Mouse (Mus musculus) gastrocnemius, adult 2 months (tissue): ENCODE data around the gene Clp1. TPM values are rescaled to one million over a fixed set of nuclear protein-coding genes. Genes with fewer than 3 reads are reported as not detected.
A peak's percentile ranks its signal among the peaks of the same experiment; 100 is the strongest.

Experiments used
- DNase-seq: peaks from one replicate; pipeline ENCODE4 v3.0.0; 2022
- H3K27ac ChIP-seq: fragments of 200-600 bp; 2 replicates; pipeline ENCODE4 v1.8.1; 2022; ENCODE audit warnings: mild to moderate bottlenecking
- H3K4me3 ChIP-seq: fragments of 200-600 bp; 2 replicates; pipeline ENCODE4 v1.8.1; 2022; ENCODE audit warnings: mild to moderate bottlenecking, moderate library complexity
- CTCF ChIP-seq: fragments of 200-600 bp; IDR thresholded peaks from 2 replicates; pipeline ENCODE4 v1.8.1; 2022; ENCODE audit warnings: antibody characterized with exemption, mild to moderate bottlenecking, moderate library complexity
- intact Hi-C: fragments of 180-260 bp; cut with DNase I; formaldehyde crosslinking; loops from one replicate; pipeline ENCODE4 v1.15.1; 2025
- total RNA-seq, 2 experiments: library from RNA; stranded (reverse); gene quantifications; 2 replicates each; pipeline ENCODE4 v1.2.3; 2021

Gene Clp1
- total RNA-seq, 2 experiments from 2014 or later = 4.2 to 5.2 TPM

DNA sequence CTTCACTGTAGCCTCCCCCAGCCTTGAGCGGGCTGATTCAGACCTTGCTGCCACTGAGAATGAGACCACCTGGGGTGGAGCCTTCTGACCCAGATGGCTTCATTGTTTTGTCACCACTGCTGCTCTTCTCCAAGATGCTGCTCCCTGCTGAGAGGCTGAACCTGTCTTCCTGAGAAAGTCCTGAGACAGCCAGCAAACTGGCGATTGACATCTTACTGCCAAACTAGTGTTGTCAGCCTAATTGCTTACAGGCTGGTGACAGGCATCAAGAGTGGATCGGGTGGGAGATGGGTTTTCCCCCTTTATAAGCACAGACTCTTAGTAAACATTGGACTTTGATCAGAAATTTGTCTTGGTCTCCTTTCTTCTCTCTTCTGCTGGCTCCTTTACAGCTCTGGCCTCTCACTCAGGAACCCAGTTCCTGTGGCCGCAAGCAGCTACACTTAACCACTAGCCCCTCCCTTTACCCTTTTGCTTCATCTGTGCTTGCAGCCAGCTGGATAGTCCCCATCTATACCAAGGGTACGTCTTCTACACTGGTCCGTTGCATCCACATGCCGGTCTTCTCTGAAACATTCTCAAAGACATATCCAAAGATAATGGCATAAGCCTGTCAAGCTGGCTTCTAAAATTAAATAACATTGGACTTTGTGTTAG, 30.0 kb upstream of the Clp1 start:
- DNase-seq = no peak
- intact Hi-C loops = no loop called here
- TF ChIP-seq CTCF = no peak
- no peak overlapping the region for H3K4me3 ChIP-seq
- H3K27ac ChIP-seq = no peak overlapping the region

DNA sequence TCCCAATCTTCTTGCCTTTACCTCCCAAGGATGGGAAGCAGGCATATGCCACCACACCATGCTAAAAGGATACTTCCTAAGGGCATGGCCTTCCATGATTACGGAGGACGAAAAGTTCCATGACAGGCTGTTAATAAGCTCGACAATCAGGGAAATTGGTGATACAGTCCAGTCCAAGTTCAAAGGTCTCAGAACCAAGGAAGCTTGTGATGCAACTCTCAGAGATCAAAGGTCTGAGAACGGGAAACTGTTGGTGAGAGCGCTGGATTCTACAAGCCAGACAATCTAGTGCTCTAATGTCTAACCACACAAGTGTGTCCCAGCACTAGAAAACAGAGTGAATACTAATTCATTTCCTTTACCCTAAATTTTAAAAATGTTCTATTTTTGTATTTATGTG, 29.1 kb upstream of the Clp1 start:
- intact Hi-C loops = no loop called here
- Histone ChIP-seq H3K4me3 (no peak overlapping the region), H3K27ac (no peak overlapping the region)
- no peak for TF ChIP-seq CTCF
- no peak for DNase-seq

DNA sequence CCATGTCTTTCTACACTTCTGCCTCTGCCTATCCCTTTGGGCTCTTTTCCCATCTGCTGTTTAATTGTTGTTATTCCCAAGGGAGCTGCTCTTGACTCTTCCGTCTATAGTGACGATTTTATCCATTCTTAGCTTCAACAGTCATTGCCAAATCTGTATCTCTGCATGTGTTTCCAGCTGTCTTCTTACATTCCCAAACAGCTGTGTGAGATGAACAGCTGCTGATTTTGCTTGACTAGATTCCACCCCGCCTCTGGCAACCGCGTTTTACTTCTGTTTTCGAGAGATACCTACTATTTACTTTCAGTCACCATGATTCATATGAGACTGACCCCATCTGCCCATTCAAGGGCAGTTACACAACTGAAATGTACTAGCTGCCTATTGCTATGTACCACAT, 23.0 kb upstream of the Clp1 start:
- no peak for TF ChIP-seq CTCF
- DNase-seq = no peak
- intact Hi-C loops = no loop called here
- no peak overlapping the region for H3K27ac ChIP-seq
- no peak overlapping the region for H3K4me3 ChIP-seq

DNA sequence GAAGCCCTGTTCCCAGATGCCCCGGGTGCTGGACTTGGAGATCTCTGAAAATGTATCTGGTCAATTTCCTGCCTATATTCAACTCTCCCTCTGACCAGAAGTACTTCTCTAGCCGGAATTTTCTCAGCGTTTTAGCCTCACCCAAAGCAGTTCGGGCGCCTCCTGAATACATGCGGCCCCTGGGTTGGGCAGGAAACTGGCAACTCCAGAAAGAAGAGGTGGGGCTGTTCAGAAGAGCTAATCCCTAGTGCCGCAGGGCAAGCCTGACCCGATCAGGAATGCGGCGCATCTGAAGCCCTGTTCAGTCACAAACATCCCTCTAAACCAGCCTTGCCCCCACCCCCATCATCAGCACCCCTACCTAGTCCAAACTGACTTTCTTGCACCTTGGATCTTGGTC, 17.0 kb upstream of the Clp1 start:
- peak overlapping the region; percentile 86 for H3K27ac ChIP-seq
- H3K4me3 ChIP-seq = peak overlapping the region; percentile 87
- no peak for TF ChIP-seq CTCF
- intact Hi-C loops = loop anchor here (5.0 kb wide), 1 partner anchor 53 kb away; the partner anchor contains the start of gene Ube2l6
- DNase-seq = peak; percentile 31

DNA sequence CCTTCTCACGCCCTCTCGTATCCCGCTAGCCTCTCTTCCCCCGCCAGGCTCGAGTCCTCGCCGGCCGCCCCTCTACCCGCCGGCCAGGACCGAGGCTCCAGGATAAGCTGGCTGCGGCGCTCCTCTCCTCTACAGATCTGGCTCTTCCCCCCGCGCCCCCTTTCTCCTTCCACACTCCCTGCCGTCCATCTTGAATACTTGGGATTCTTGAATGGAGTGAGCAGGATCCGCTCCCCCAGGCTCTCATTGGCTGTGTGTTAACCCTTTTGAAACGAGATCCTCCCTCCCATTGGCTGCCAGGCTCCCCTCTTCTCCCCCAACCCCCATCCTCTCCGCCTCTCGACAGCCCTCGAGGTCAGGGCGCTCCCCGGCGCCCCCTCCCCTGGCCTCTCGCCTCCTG, 16.4 kb upstream of the Clp1 start, which contains the start of gene Gm19426:
Gm19426 (minus strand) TSS at position 95 of the 400 bp plus-strand sequence.
- peak within 1 kb of the TSS; percentile 86 for H3K27ac ChIP-seq
- TF ChIP-seq CTCF = no peak
- intact Hi-C loops = loop anchor here (5.0 kb wide), 1 partner anchor 54 kb away; the partner anchor contains the start of gene Ube2l6

DNA sequence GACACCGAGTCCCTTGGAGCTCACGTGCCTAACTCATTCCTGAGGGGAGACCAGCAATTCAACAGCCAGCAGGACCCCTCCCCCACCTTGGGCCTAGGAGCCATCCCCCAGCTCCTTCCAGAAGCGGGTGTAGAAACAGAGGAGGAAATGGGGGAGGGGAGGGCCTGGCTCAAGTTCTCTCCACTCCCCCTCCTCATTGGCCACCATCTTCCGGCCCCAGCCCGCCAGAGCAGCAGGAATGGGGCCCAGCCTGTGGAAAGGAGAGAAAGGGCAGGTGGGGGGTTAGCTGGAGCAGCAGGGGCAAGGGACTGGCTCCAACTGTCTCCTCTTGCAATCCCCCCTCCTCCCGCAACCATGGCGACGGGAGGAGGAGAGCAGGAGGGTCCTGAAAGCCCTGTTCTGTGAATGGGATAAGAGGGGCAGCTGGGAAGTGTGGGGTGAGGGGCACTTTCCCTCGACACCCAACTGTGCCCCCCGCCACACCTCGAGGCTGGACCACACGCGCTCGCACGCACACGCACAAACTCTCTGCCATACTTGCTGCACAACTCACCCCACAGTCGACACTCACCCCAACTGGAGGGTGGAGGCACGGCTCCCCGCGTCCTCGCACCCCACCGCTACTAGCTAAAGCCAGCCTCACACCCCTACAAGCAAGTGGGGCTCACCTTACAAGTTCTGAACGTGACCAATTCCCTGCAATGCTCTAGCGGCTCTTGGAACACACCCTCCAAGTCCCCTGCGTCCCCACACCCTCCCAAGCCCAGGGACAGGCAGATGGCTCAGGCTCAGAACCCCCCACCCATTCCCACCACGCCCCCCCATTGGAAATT, 15.5 kb upstream of the Clp1 start:
- intact Hi-C loops = loop anchor here (5.0 kb wide), 1 partner anchor 55 kb away; the partner anchor contains the start of gene Ube2l6
- peak; percentile 37 for DNase-seq
- peak overlapping the region; percentile 86 for H3K27ac ChIP-seq
- H3K4me3 ChIP-seq = peak overlapping the region; percentile 87
- no peak for TF ChIP-seq CTCF

More for the DNA sequence above, 16.4 kb upstream of the Clp1 start, which contains the start of gene Gm19426:
- peak within 1 kb of the TSS; percentile 87 for H3K4me3 ChIP-seq
- DNase-seq = peak; percentile 63

DNA sequence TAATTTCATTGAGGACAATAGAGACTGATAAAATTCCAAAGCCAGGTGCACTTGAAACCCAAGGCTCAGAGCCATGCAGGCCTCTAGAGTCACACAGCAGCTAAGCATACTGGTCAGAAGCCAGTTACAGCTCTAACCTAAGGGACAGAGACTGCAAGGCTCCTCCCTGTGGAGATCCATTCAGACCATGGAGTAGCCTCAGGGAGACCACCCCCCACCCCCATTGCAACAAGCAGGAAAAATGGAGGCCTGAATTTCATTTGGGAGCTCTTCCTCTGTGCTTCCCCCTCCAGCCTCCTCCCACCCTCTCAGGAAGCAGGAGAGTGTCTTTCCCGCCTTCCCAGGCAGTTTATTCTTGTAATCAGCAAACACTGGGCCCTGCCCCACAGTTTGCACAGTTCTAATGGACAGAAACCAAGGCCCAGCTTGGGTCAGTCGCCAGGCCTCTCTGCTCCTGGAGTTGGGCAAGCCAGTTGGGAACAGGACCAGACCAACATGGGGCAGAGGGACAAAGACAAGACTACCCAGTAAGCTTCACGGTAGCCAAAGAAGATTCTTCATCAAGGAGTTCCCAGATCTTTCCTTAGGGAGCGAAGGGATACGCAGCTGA, 14.8 kb upstream of the Clp1 start:
- Histone ChIP-seq H3K4me3 (peak overlapping the region; percentile 87), H3K27ac (peak overlapping the region; percentile 86; the same call in 1 of the 2 replicates)
- TF ChIP-seq CTCF = no peak
- intact Hi-C loops = loop anchor here (5.0 kb wide), 1 partner anchor 55 kb away; the partner anchor contains the start of gene Ube2l6
- DNase-seq = peak; percentile 26

DNA sequence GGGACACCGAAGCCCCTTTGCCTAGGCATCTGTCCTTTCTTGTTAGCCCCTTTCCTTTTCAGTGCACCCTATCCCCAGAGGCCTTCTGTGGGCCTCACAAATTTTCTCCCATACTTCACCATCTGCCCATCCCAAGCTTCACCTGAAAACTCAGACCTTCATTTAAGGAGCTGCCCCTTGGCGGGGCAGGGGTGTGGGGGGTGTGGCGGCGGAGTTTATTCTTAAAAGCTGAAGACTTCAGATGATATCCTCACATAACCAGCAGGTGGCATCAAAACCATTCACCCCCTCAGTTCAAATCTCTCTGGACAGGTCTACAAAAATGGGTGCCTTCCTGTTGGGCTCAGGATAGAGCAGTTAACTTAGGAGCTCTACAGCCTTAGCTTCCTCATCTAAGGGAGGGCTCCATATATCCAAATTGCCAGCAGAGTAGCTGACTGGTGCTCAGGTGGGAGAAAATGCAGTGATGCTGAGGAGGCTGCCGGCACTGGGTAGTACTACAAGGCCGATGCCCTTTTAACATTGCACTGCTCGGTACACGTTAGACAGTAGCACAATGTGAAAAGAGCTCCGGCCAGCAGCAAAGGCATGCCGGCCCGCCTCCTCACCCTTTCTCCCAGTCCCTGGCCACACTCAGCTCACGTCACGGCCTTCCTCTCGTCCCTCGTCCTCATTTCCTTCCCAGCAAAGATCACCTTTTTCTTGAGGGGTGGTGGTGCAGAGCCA, 13.6 kb upstream of the Clp1 start:
- intact Hi-C loops = loop anchor here (5.0 kb wide), 1 partner anchor 57 kb away; the partner anchor contains the start of gene Ube2l6
- peak; percentile 44 for TF ChIP-seq CTCF
- Histone ChIP-seq H3K27ac (no peak overlapping the region), H3K4me3 (no peak overlapping the region)
- no peak for DNase-seq

DNA sequence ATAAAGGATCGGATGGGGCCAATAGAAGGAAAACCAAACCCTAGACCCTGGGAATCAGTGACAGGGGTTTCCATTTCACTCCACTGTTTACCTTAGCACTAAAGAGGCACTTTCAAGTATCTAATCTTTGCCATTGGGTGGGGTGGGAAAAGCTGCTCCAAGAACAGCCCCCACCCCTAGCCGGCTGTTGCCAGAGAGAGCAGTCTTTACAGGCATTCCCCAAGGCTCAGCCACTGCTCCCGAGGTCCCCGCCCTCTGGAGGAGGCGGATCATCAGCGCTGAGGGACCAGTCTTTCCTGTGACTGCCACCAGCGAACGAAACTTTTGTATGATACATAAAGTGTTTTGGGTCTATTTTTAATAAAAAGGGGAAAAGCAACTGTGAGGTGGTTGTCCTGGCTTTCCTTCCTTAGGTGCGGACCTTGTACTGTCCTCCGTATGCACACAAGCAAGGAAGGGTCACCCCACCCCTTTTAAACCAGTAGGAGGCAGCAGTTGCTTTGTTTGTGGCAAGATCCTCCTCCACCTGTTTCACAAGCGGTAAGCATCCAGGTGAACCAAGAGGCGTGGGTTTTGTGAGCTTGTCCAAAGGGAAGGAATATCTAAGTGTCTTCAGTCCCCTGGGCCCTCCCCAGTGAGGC, 11.2 kb upstream of the Clp1 start:
- H3K27ac ChIP-seq = no peak overlapping the region
- DNase-seq = peak; percentile 32
- intact Hi-C loops = no loop called here

DNA sequence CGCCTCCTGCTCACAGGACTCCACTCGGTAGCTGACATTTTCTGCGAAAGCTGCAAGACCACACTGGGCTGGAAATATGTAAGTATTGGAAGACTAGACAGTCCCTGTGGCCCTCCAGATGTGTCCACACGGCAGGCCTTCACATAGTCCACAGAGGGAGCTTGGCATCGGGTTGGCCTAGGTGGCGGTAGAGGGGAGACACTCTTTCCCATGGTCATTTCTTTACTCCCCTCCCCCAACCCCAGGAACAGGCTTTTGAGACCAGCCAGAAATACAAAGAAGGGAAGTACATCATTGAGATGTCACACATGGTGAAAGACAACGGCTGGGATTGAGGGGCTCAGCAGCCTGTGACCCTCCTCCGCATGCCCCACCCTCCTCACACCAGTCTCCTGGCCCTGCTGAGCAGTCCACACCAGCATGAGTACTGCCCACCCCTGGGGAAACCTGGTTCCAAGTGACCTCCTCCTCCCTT, 10.3 kb upstream of the Clp1 start:
- no peak overlapping the region for H3K4me3 ChIP-seq
- no peak for DNase-seq
- H3K27ac ChIP-seq = no peak overlapping the region
- no peak for TF ChIP-seq CTCF
- intact Hi-C loops = no loop called here

More for the DNA sequence above, 11.2 kb upstream of the Clp1 start:
- peak; percentile 49 for TF ChIP-seq CTCF
- peak overlapping the region; percentile 51 for H3K4me3 ChIP-seq

DNA sequence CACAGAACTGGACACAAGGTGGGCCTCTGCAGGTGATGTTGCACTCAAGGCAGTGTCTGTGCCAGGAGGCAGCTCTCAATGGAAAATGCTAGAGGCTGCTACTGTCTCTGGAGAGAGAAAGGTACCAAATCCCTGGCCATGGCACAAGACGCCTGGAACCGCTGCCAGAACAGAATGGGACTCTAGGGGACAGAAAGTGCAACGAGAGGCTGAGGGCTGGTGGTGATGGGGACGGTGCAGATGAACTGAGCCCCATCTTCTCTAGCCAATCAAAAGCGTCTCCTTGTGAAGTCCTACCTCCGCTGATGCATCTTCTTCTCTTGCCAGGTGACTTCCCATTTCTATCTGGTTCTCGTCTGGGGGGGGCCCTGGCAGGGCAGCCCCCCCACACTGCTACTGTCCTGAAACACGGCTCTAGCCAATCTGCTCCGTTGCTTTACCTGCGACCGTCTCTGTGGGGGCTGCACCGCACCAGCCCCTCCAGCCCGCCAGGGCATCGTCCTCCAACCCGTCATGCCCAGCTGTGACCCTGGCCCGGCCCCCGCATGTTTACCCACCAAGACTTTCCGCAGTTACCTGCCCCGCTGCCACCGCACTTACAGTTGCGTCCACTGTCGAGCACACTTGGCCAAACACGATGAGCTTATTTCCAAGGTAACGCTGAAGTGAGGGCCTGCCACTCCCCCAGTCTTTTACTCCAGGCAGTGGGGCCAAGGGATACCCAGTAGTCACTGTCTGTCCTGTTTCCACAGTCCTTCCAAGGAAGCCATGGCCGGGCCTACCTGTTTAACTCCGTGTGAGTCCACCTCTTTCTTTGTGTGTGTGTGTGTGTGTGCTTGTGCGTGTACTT, 9.4 kb upstream of the Clp1 start:
- peak; percentile 22 for DNase-seq
- TF ChIP-seq CTCF = no peak
- no peak overlapping the region for H3K27ac ChIP-seq
- intact Hi-C loops = no loop called here
- no peak overlapping the region for H3K4me3 ChIP-seq
